Mouse (Mus musculus): ENCODE measurements around the gene Gcsh.
A peak's percentile ranks its signal among the peaks of the same experiment; 100 is the strongest.

DNA sequence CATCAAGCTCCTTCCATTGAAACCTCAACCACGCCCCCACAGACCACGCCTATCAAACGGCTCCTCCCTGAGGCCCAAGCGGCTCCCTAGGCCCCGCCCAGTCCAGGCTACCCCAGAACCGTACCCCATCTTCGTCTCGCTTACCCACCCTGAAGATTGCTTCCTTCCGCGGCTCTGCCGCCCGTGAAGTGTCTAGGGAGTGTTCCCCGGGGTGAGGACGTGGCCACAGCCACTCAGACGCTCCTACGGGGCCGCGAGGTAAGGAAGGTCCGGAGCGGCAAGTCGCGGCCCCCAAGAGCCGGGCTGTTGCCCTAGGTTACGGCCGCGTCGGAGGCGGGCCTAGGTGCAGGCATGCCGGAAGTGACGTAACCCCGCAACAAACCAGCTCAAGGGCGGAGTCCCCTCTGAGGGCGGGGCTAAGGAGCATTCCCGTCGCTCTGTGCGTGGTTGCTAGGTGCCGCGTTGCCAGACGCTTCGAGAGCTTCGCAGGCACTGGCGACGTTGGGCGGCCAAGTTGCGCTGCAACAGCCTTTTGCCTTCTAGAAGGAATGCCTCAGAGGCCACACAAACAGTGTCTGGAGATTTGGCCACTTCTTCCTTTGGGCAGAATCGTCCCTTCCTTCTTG is 14.6 kb downstream of the Gcsh start, which contains the start of gene 1700030J22Rik:
- no peak for TF ChIP-seq EP300 (IDR thresholded peaks at IDR 0.05; ENCODE audit: low read depth)
- TF ChIP-seq CTCF (IDR thresholded peaks at IDR 0.05; ENCODE audit: low read depth) = peak; percentile 49; the same call in 1 of the 2 replicates
